Mouse (Mus musculus): ENCODE measurements around the gene D10Wsu102e. TPM values are rescaled to one million over a fixed set of nuclear protein-coding genes. Genes with fewer than 3 reads are reported as not detected.
"Not testable (repeated sequence)": the region's sequence is repeated elsewhere in the genome, so short reads cannot be mapped to it uniquely, and the experiment has no call there.

The D10Wsu102e gene
- total RNA-seq, 2 experiments from 2014 or later, result 1.2 to 1.3 TPM

- no peak for DNase-seq (ENCODE audit: low spot score in 2 of 2)
These were observed 23.8 kb downstream of the D10Wsu102e start for GRCm38 (mm10) chr10:83383863-83384262.

GRCm38 (mm10) chr10:83384456-83385215 is 24.6 kb downstream of the D10Wsu102e start:
- no peak for DNase-seq (ENCODE audit: low spot score in 2 of 2)

- no peak for DNase-seq (ENCODE audit: low spot score in 2 of 2)
These were observed 25.4 kb downstream of the D10Wsu102e start for GRCm38 (mm10) chr10:83385330-83385910.

GRCm38 (mm10) chr10:83397336-83397735 is 37.3 kb downstream of the D10Wsu102e start:
- DNase-seq (ENCODE audit: low spot score in 2 of 2), result no peak

- not testable (repeated sequence) for DNase-seq (ENCODE audit: low spot score in 2 of 2)
These were observed 40.9 kb downstream of the D10Wsu102e start for GRCm38 (mm10) chr10:83400896-83401295.

GRCm38 (mm10) chr10:83405031-83405430 is 45.0 kb downstream of the D10Wsu102e start:
- DNase-seq (ENCODE audit: low spot score in 2 of 2), result no peak

- DNase-seq (ENCODE audit: low spot score in 2 of 2), result no peak
These were observed 45.7 kb downstream of the D10Wsu102e start for GRCm38 (mm10) chr10:83405711-83406110.

- no peak for DNase-seq (ENCODE audit: low spot score in 2 of 2)
These were observed 47.1 kb downstream of the D10Wsu102e start for GRCm38 (mm10) chr10:83407141-83407540.

GRCm38 (mm10) chr10:83418466-83418865 is 58.4 kb downstream of the D10Wsu102e start:
- DNase-seq (ENCODE audit: low spot score in 2 of 2), result not testable (repeated sequence)

GRCm38 (mm10) chr10:83448582-83448981 is 88.6 kb downstream of the D10Wsu102e start:
- no peak for DNase-seq (ENCODE audit: low spot score in 2 of 2)

GRCm38 (mm10) chr10:83457531-83457930 is 97.5 kb downstream of the D10Wsu102e start:
- DNase-seq (ENCODE audit: low spot score in 2 of 2), result no peak

- DNase-seq (ENCODE audit: low spot score in 2 of 2), result no peak
These were observed 115.2 kb downstream of the D10Wsu102e start for GRCm38 (mm10) chr10:83475226-83475625.

GRCm38 (mm10) chr10:83477286-83477685 is 117.3 kb downstream of the D10Wsu102e start:
- DNase-seq (ENCODE audit: low spot score in 2 of 2), result no peak

GRCm38 (mm10) chr10:83490506-83490905 is 130.5 kb downstream of the D10Wsu102e start:
- no peak for DNase-seq (ENCODE audit: low spot score in 2 of 2)

- no peak for DNase-seq (ENCODE audit: low spot score in 2 of 2)
These were observed 137.3 kb downstream of the D10Wsu102e start for GRCm38 (mm10) chr10:83497321-83497720.

- no peak for DNase-seq (ENCODE audit: low spot score in 2 of 2)
These were observed 149.1 kb downstream of the D10Wsu102e start for GRCm38 (mm10) chr10:83508962-83509660.

- DNase-seq (ENCODE audit: low spot score in 2 of 2), result no peak
These were observed 151.3 kb downstream of the D10Wsu102e start for GRCm38 (mm10) chr10:83511304-83511703.

GRCm38 (mm10) chr10:83513736-83514135 is 153.7 kb downstream of the D10Wsu102e start:
- no peak for DNase-seq (ENCODE audit: low spot score in 2 of 2)

- DNase-seq (ENCODE audit: low spot score in 2 of 2), result no peak
These were observed 161.0 kb downstream of the D10Wsu102e start for GRCm38 (mm10) chr10:83520990-83521389.

- not testable (repeated sequence) for DNase-seq (ENCODE audit: low spot score in 2 of 2)
These were observed 164.2 kb downstream of the D10Wsu102e start for GRCm38 (mm10) chr10:83524238-83524637.

GRCm38 (mm10) chr10:83530384-83530967 is 170.5 kb downstream of the D10Wsu102e start:
- no peak for DNase-seq (ENCODE audit: low spot score in 2 of 2)
